Mouse (Mus musculus): ENCODE data around the gene Gbe1. TPM values are rescaled to one million over a fixed set of nuclear protein-coding genes. Genes with fewer than 3 reads are reported as not detected.

Gbe1 gene
- polyA plus RNA-seq, 1 experiment, result 12.3 TPM

DNA sequence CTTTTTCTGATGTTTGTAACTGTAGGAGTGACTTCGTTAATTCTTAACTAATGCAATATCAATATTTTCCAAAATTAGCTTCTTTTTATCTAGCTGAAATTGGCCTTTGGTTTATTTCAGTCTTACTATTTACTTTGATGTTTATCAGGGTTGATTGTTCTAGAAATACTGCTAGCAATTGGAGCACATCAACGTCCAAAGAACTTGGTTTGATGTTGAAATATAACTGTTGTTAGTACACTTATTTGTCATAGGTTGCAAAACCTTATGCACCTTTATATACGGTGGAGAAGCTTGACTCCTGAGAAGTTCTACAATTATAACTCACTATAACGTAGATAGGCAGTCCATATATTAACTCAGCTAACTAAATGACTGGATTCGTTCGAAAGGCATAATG lies 14.8 kb downstream of the Gbe1 start:
- TF ChIP-seq CTCF (IDR thresholded peaks at IDR 0.05; ENCODE audit: insufficient read depth, low read length), result no peak
- no peak for TF ChIP-seq POLR2A (IDR thresholded peaks at IDR 0.05; ENCODE audit: borderline replicate concordance, extremely low read depth, low read depth, low read length)
- DNase-seq, result no peak
- H3K4me3 ChIP-seq (replicated peaks; ENCODE audit: extremely low read depth, low read depth, low read length), result no peak overlapping the region
- peaks cover 3% of the 10 kb centered on the region for H3K4me1 ChIP-seq (ENCODE audit: control insufficient read depth, insufficient read depth, low read length)
- 78% methylated on average over 6 of the region's 6 CpGs for whole genome bisulfite sequencing

DNA sequence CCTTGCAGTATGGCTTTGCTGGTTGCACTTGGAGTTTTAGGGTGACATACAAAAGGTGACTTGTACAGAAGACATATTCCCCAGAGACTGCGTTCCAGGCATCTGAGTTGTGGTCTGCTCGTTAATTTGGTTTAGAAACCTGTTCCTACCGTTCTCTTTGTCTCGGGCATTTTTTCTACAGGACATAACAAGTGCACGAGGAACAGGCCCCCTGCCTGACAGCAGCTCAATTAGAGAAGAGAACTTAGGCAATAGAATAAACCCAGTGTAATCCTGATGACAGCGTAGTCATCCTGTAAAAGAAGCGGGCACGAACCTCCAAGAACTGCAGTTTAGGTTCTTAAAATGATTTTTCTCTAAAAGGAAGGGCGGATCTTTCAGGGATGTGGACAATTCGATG lies 15.3 kb downstream of the Gbe1 start:
- Histone ChIP-seq H3K4me3 (replicated peaks; ENCODE audit: extremely low read depth, low read depth, low read length) (no peak overlapping the region), H3K4me1 (ENCODE audit: control insufficient read depth, insufficient read depth, low read length) (peaks cover 3% of the 10 kb centered on the region)
- WGBS, result 66% methylated on average over 10 of the region's 10 CpGs
- TF ChIP-seq CTCF (IDR thresholded peaks at IDR 0.05; ENCODE audit: insufficient read depth, low read length) (no peak), POLR2A (IDR thresholded peaks at IDR 0.05; ENCODE audit: borderline replicate concordance, extremely low read depth, low read depth, low read length) (no peak)
- no peak for DNase-seq

DNA sequence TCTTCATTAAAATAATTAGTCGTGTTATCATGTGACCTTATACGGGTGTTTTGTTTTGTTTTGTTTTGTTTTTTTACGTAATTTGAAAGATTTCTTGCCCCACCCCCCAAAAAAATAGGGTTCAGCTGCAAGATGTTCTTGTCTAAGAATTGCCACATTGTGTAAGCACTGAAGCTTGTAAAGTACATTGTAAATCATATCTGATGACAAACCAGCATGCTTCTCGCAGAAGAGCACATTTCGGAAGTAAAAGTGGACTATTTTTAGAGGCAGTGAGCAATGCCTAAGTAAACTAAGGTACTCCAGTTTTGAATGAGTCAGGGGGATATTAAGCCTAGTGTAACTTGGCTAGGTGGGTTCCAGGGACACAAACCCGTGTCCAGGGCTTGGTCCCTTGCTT lies 15.7 kb downstream of the Gbe1 start:
- no peak for TF ChIP-seq CTCF (IDR thresholded peaks at IDR 0.05; ENCODE audit: insufficient read depth, low read length)
- TF ChIP-seq POLR2A (IDR thresholded peaks at IDR 0.05; ENCODE audit: borderline replicate concordance, extremely low read depth, low read depth, low read length), result no peak
- no peak for DNase-seq
- H3K4me1 ChIP-seq (ENCODE audit: control insufficient read depth, insufficient read depth, low read length), result peaks cover 3% of the 10 kb centered on the region
- 36% methylated on average over 6 of the region's 6 CpGs for WGBS
- H3K4me3 ChIP-seq (replicated peaks; ENCODE audit: extremely low read depth, low read depth, low read length), result no peak overlapping the region

DNA sequence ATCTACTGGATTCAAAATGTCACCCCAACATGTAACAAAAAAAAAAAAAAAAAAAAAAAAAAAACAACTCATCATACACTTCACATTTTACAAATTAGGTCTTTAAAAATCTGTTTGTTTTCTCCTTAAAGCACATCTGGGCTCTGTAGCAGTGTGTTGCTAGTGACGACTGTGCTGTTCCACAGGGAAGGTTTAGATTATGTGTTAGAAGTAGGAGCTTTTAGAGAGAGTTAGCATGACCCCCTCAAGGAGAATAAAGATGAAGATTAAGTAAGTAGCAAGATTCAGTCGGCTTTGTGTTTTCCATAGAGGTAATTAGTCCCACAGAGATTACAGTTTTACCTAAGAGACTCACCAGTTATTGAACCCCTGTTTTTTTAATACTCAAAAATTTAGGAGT lies 16.3 kb downstream of the Gbe1 start:
- TF ChIP-seq POLR2A (IDR thresholded peaks at IDR 0.05; ENCODE audit: borderline replicate concordance, extremely low read depth, low read depth, low read length) (no peak), CTCF (IDR thresholded peaks at IDR 0.05; ENCODE audit: insufficient read depth, low read length) (no peak)
- H3K4me3 ChIP-seq (replicated peaks; ENCODE audit: extremely low read depth, low read depth, low read length), result no peak overlapping the region
- 75% methylated on average over 2 of the region's 2 CpGs for WGBS

DNA sequence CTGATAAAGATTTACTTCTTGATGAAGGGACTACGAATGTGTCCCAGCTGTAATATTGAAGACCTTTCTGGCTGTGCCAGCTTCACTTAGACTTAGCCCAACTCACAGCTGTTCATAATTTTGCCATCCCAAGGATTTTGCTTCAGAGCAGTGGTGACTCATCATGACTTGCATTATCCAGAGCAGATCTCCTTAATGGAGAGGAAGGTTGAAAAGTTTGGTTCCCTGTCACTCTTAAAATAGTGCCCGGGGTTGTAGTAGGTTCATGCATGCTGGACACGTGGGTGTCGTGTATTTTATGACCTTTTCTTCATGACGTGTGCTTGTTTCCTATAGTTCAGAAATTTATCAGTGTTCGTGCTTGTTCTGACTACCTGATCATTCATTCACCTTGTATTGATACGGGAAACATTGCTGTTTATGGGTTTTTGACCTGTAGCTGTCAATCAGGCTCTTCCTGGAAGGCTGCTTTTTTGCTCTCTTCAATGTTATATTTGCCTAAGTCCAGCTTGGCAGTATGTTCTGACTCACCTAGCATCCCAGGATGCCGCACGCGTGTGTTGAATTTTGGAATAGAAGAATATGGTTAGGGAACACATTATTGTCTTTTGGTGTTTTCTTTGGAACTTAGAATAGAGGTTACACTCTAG lies 17.0 kb downstream of the Gbe1 start:
- no peak for DNase-seq
- no peak overlapping the region for H3K4me3 ChIP-seq (replicated peaks; ENCODE audit: extremely low read depth, low read depth, low read length)
- H3K4me1 ChIP-seq (ENCODE audit: control insufficient read depth, insufficient read depth, low read length), result peaks cover 3% of the 10 kb centered on the region
- TF ChIP-seq CTCF (IDR thresholded peaks at IDR 0.05; ENCODE audit: insufficient read depth, low read length) (no peak), POLR2A (IDR thresholded peaks at IDR 0.05; ENCODE audit: borderline replicate concordance, extremely low read depth, low read depth, low read length) (no peak)
- WGBS, result 81% methylated on average over 10 of the region's 10 CpGs

More for the DNA sequence above, 16.3 kb downstream of the Gbe1 start:
- no peak for DNase-seq
- peaks cover 3% of the 10 kb centered on the region for H3K4me1 ChIP-seq (ENCODE audit: control insufficient read depth, insufficient read depth, low read length)

DNA sequence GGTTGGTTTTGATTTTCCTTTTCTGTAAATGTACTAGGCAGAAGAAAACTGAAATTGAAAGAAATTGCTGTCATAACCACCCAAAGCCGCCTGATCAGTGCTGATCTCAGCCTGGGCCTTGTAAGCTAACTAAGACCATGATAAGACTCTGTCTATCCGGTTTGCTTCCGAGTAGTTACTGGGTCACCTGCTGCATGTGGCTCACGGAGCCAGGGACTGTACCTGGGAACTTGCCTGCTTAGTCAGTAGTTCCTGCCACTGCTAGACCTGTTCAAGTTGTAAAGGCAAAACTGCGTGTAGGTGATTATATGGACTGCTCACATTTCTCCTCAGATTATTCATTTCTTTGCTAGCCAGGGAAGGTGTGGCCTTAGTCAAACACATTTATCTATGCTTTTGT lies 21.1 kb downstream of the Gbe1 start:
- 95% methylated on average over 5 of the region's 5 CpGs for WGBS
- no peak overlapping the region for H3K4me3 ChIP-seq (replicated peaks; ENCODE audit: extremely low read depth, low read depth, low read length)
- DNase-seq, result no peak
- no peaks in the 10 kb centered on the region; the same call in 1 of the 2 replicates for H3K4me1 ChIP-seq (ENCODE audit: control insufficient read depth, insufficient read depth, low read length)
- no peak for TF ChIP-seq POLR2A (IDR thresholded peaks at IDR 0.05; ENCODE audit: borderline replicate concordance, extremely low read depth, low read depth, low read length)
- TF ChIP-seq CTCF (IDR thresholded peaks at IDR 0.05; ENCODE audit: insufficient read depth, low read length), result no peak

DNA sequence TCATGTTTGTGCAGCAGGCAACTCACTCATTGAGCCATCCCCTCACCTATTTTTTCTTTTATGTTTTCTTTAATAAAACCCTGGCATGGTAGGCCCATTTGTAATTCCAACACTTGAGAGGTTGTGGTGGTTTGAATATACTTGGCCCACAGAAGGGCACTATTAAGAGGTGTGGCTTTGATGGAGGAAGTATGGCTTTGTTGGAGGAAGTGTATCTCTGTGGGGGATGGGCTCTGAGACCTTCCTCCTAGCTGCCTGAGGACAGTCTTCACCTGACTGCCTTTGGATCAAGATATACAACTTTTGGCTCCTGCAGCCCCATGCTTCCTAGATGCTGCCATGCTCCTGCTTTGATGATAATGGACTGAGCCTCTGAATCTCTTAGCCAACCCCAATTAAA lies 21.7 kb downstream of the Gbe1 start:
- DNase-seq, result no peak
- Histone ChIP-seq H3K4me1 (ENCODE audit: control insufficient read depth, insufficient read depth, low read length) (no peaks in the 10 kb centered on the region; the same call in 1 of the 2 replicates), H3K4me3 (replicated peaks; ENCODE audit: extremely low read depth, low read depth, low read length) (no peak overlapping the region)
- TF ChIP-seq CTCF (IDR thresholded peaks at IDR 0.05; ENCODE audit: insufficient read depth, low read length) (no peak), POLR2A (IDR thresholded peaks at IDR 0.05; ENCODE audit: borderline replicate concordance, extremely low read depth, low read depth, low read length) (no peak)

DNA sequence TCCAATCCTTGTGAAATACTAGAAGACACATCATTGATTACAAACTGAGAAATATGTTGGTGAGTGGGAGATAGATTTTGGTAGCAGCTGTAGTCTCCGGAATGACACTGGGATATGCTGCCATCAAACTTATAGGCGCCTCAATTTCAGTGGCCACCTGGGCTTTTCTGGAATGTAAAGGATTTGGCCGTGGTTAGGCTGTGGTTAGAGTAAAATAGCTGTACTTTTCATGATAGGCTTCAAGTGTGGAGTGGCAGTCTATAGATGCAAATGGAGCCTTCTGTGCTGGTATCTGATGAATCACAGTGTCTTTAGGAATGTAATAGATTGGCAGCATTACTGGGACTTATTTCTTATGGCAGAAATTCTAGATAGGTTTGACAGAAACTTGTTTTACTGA lies 23.9 kb downstream of the Gbe1 start:
- 0 out of 2 replicates have a peak, but pooled peaks cover 2% of the 10 kb centered on the region for H3K4me1 ChIP-seq (ENCODE audit: control insufficient read depth, insufficient read depth, low read length)
- 78% methylated on average over 3 of the region's 3 CpGs for WGBS
- TF ChIP-seq CTCF (IDR thresholded peaks at IDR 0.05; ENCODE audit: insufficient read depth, low read length), result no peak
- no peak for TF ChIP-seq POLR2A (IDR thresholded peaks at IDR 0.05; ENCODE audit: borderline replicate concordance, extremely low read depth, low read depth, low read length)
- no peak for DNase-seq
- no peak overlapping the region for H3K4me3 ChIP-seq (replicated peaks; ENCODE audit: extremely low read depth, low read depth, low read length)

DNA sequence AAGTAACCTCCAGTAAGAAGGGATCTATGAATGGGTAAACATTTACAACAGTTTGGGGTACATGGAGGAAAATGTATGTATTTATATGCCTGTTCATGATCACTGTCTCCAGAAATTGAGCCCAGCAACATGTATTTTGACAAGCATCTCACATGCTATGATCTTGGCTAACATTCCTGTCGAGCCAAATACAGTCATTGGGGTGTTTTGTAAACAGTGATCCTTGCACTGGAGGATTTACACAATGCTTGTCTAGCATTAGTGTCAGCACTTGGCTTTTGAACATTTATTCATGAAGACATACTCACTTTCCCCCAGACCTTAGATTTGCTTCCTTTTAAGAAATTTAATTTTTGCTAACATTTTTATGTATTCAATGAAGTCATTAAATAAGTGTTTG lies 30.7 kb downstream of the Gbe1 start:
- H3K4me1 ChIP-seq (ENCODE audit: control insufficient read depth, insufficient read depth, low read length), result peaks cover 2% of the 10 kb centered on the region; the same call in 1 of the 2 replicates
- H3K4me3 ChIP-seq (replicated peaks; ENCODE audit: extremely low read depth, low read depth, low read length), result no peak overlapping the region
- DNase-seq, result no peak
- 38% methylated on average over 1 of the region's 1 CpGs for WGBS
- no peak for TF ChIP-seq CTCF (IDR thresholded peaks at IDR 0.05; ENCODE audit: insufficient read depth, low read length)
- no peak for TF ChIP-seq POLR2A (IDR thresholded peaks at IDR 0.05; ENCODE audit: borderline replicate concordance, extremely low read depth, low read depth, low read length)

DNA sequence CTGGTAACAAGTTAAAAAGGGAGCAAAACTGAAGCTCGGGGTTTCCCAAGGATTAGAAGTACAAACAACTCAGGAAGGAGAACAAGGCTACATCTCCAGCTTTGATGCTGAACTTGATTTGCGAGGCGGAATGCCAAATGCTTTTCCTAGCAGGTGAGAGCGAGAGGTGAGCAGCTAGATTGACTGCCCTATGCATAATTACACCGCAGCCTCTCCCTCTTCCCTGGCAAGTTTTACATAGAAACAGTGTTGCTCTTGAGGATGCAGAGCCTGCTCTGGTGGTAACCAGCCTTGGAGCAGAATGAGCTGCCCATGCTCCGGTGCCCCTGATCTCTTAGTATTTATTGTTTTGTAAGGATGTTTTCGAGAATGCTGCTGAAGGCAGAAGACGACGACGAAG lies 31.9 kb downstream of the Gbe1 start:
- Histone ChIP-seq H3K4me3 (replicated peaks; ENCODE audit: extremely low read depth, low read depth, low read length) (no peak overlapping the region), H3K4me1 (ENCODE audit: control insufficient read depth, insufficient read depth, low read length) (peaks cover 1% of the 10 kb centered on the region; the same call in 1 of the 2 replicates)
- no peak for DNase-seq
- WGBS, result 79% methylated on average over 10 of the region's 10 CpGs
- TF ChIP-seq POLR2A (IDR thresholded peaks at IDR 0.05; ENCODE audit: borderline replicate concordance, extremely low read depth, low read depth, low read length), result no peak
- TF ChIP-seq CTCF (IDR thresholded peaks at IDR 0.05; ENCODE audit: insufficient read depth, low read length), result no peak
